Mouse (Mus musculus) neural tube, embryonic 10.5 days (tissue): ENCODE measurements around the gene Cnmd.

ENCODE experiments used
- DNase-seq: peaks from one replicate; pipeline ENCODE4 v3.0.0-alpha.2; 2017; ENCODE audit warnings: low spot score; ENCODE audit errors: extremely low spot score

Gene Cnmd

GRCm38 (mm10) chr14:79662001-79662400, at the start of gene Cnmd:
Gene Cnmd, minus strand, starts transcription at chr14:79662170.
- DNase-seq: no peak

- DNase-seq: no peak
Measured at GRCm38 (mm10) chr14:79711301-79711700, 49.3 kb upstream of the Cnmd start.

GRCm38 (mm10) chr14:79703523-79704172, 41.7 kb upstream of the Cnmd start:
- DNase-seq: no peak

- DNase-seq: no peak
Measured at GRCm38 (mm10) chr14:79701606-79702005, 39.6 kb upstream of the Cnmd start.

GRCm38 (mm10) chr14:79701054-79701453, 39.1 kb upstream of the Cnmd start:
- no peak for DNase-seq

GRCm38 (mm10) chr14:79699381-79699780, 37.4 kb upstream of the Cnmd start:
- no peak for DNase-seq

GRCm38 (mm10) chr14:79690068-79690844, 28.3 kb upstream of the Cnmd start:
- DNase-seq: no peak

- DNase-seq: no peak
Measured at GRCm38 (mm10) chr14:79680652-79681051, 18.7 kb upstream of the Cnmd start.

- no peak for DNase-seq
Measured at GRCm38 (mm10) chr14:79677891-79678687, 16.1 kb upstream of the Cnmd start.

GRCm38 (mm10) chr14:79677108-79677753, 15.3 kb upstream of the Cnmd start:
- DNase-seq: no peak

- no peak for DNase-seq
Measured at GRCm38 (mm10) chr14:79673083-79674013, 11.4 kb upstream of the Cnmd start.

- no peak for DNase-seq
Measured at GRCm38 (mm10) chr14:79672567-79672966, 10.6 kb upstream of the Cnmd start.

- no peak for DNase-seq
Measured at GRCm38 (mm10) chr14:79671008-79671407, 9.0 kb upstream of the Cnmd start.

GRCm38 (mm10) chr14:79661005-79661917, 709 bp downstream of the Cnmd start:
- peak; percentile 66 for DNase-seq

GRCm38 (mm10) chr14:79660467-79660866, 1.5 kb downstream of the Cnmd start:
- no peak for DNase-seq

- no peak for DNase-seq
Measured at GRCm38 (mm10) chr14:79658748-79659508, 3.0 kb downstream of the Cnmd start.

- no peak for DNase-seq
Measured at GRCm38 (mm10) chr14:79658286-79658685, 3.7 kb downstream of the Cnmd start.

GRCm38 (mm10) chr14:79652654-79653053, 9.3 kb downstream of the Cnmd start:
- DNase-seq: no peak

GRCm38 (mm10) chr14:79649680-79650079, 12.3 kb downstream of the Cnmd start:
- DNase-seq: no peak
